Mouse (Mus musculus) cerebellum, postnatal 25 days (tissue): Measurements from ENCODE around the gene Vmn1r194.
"Not testable (repeated sequence)": the region's sequence is repeated elsewhere in the genome, so short reads cannot be mapped to it uniquely, and the experiment has no call there.

Source experiments
- DNase-seq, 2 experiments: peaks; one replicate each; pipeline ENCODE4 v3.0.0; 2021; ENCODE audit warnings: mixed read lengths in 2 of 2

Vmn1r194 gene

GRCm38 (mm10) chr13:22243915-22244314 is at the start of gene Vmn1r194:
Gene Vmn1r194, plus strand, starts transcription at chr13:22244215.
- DNase-seq: no peak

GRCm38 (mm10) chr13:22223060-22223459 is 21.0 kb upstream of the Vmn1r194 start, which contains the start of gene Vmn1r193:
Gene Vmn1r193, minus strand, starts transcription at chr13:22223160.
- DNase-seq: not testable (repeated sequence)

DNA sequence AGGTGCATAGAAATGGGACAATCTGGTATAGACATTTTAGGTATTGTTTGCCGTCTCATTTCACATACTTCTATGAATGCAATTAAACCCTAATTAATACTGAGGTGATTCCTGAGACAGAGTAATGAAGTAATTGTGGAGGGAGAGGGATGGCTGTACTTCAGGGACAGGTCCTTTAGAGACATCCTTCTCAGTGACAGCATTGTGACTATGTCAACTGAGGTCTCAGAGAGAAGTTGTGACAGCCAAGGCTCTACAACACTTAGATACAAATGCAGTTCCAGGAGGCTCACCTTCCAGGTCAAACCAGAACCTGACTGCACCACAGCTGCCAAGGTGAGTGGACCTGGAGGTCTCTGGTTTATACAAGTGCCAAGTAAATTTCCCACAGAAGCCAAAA is 26.2 kb downstream of the Vmn1r194 start, which contains the start of gene Vmn1r195:
TSS of gene Vmn1r195 (plus strand) at position 301 of the 400 bp plus-strand sequence.
- not testable (repeated sequence) for DNase-seq

- DNase-seq: no peak
Measured at GRCm38 (mm10) chr13:22271721-22272120, 27.7 kb downstream of the Vmn1r194 start.

- DNase-seq: no peak
Measured at GRCm38 (mm10) chr13:22284578-22284977, 40.6 kb downstream of the Vmn1r194 start.

DNA sequence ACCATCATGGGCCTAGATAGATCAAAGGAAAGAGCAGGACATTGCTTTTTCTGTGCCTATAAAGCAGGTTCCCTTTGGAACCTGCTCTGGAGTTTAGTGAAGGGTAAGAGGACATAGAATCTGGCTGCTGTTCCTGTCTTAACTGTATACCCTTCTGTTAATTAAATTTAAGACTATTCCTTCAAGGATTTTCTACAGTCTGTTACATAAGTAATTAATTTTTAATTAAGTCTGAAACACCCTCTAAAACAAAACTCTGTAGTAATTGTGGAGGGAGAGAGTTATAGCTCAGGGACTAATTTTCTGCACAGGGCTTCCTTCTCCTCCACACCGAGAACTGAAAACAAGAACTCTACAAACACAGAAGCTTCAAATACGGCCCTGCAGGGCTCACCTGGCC is 45.6 kb downstream of the Vmn1r194 start, which contains the start of gene Vmn1r196:
TSS of gene Vmn1r196 (plus strand) at position 301 of the 400 bp plus-strand sequence.
- DNase-seq: no peak
